Mouse (Mus musculus) large intestine, adult 2 months (tissue): ENCODE results near the gene Lrrc58. TPM values are rescaled to one million over a fixed set of nuclear protein-coding genes. Genes with fewer than 3 reads are reported as not detected.

Source experiments
- DNase-seq: peaks from one replicate; pipeline ENCODE4 v3.0.0-alpha.2; 2012; ENCODE audit warnings: low read depth, low spot score
- WGBS: fragments of 180-500 bp; shearing (Covaris S2); methylation state at CpG from one replicate; pipeline ENCODE4 v1.1.7; 2018; 5-methylcytosine and 5-hydroxymethylcytosine counted together
- polyA plus RNA-seq: library from polyadenylated mRNA; depleted of rRNA; stranded (reverse); fragments of >200 nt; gene quantifications from 2 replicates; pipeline ENCODE4 v1.2.3, GENCODE M21; 2012

Lrrc58 gene
- polyA plus RNA-seq, 1 experiment, result 4.2 TPM

GRCm38 (mm10) chr16:37865841-37866240, 2.3 kb upstream of the Lrrc58 start:
- WGBS, result 71% methylated on average over 9 of the region's 9 CpGs
- DNase-seq, result no peak

- WGBS, result under 1% methylated on average over 87 of the region's 87 CpGs
- DNase-seq, result no peak
Measured at GRCm38 (mm10) chr16:37868506-37869469, 599 bp downstream of the Lrrc58 start.

GRCm38 (mm10) chr16:37869470-37870231, 1.5 kb downstream of the Lrrc58 start:
- no peak for DNase-seq
- WGBS, result 4% methylated on average over 4 of the region's 4 CpGs

GRCm38 (mm10) chr16:37871112-37871715, 3.0 kb downstream of the Lrrc58 start:
- no peak for DNase-seq
- WGBS, result 49% methylated on average over 4 of the region's 4 CpGs

- no peak for DNase-seq
- WGBS, result 84% methylated on average over 4 of the region's 4 CpGs
Measured at GRCm38 (mm10) chr16:37874501-37875235, 6.5 kb downstream of the Lrrc58 start.

GRCm38 (mm10) chr16:37877406-37877805, 9.2 kb downstream of the Lrrc58 start:
- WGBS, result 93% methylated on average over 3 of the region's 3 CpGs
- DNase-seq, result no peak

GRCm38 (mm10) chr16:37878951-37879505, 10.8 kb downstream of the Lrrc58 start:
- no peak for DNase-seq
- WGBS, result 85% methylated on average over 7 of the region's 7 CpGs

GRCm38 (mm10) chr16:37879750-37880419, 11.7 kb downstream of the Lrrc58 start:
- no peak for DNase-seq
- 90% methylated on average over 4 of the region's 4 CpGs for WGBS

- 76% methylated on average over 2 of the region's 2 CpGs for WGBS
- DNase-seq, result no peak
Measured at GRCm38 (mm10) chr16:37881168-37881567, 13.0 kb downstream of the Lrrc58 start.

- 80% methylated on average over 3 of the region's 3 CpGs for WGBS
- DNase-seq, result no peak
Measured at GRCm38 (mm10) chr16:37888986-37889385, 20.8 kb downstream of the Lrrc58 start.

- 69% methylated on average over 2 of the region's 2 CpGs for WGBS
- DNase-seq, result no peak
Measured at GRCm38 (mm10) chr16:37892667-37893066, 24.5 kb downstream of the Lrrc58 start.

GRCm38 (mm10) chr16:37893381-37893780, 25.2 kb downstream of the Lrrc58 start:
- DNase-seq, result no peak
- WGBS, result 65% methylated on average over 6 of the region's 6 CpGs

GRCm38 (mm10) chr16:37893942-37894341, 25.8 kb downstream of the Lrrc58 start:
- DNase-seq, result no peak
- 84% methylated on average over 2 of the region's 2 CpGs for WGBS

GRCm38 (mm10) chr16:37898790-37899189, 30.6 kb downstream of the Lrrc58 start:
- DNase-seq, result no peak
- WGBS, result 79% methylated on average over 5 of the region's 5 CpGs

GRCm38 (mm10) chr16:37899357-37899756, 31.2 kb downstream of the Lrrc58 start:
- 16% methylated on average over 2 of the region's 2 CpGs for WGBS
- no peak for DNase-seq

- no peak for DNase-seq
Measured at GRCm38 (mm10) chr16:37901318-37901717, 33.1 kb downstream of the Lrrc58 start.

GRCm38 (mm10) chr16:37906456-37906855, 38.3 kb downstream of the Lrrc58 start:
- DNase-seq, result no peak
- WGBS, result 85% methylated on average over 3 of the region's 3 CpGs

More at GRCm38 (mm10) chr16:37901318-37901717, 33.1 kb downstream of the Lrrc58 start:
- 29% methylated on average over 11 of the region's 11 CpGs for WGBS

GRCm38 (mm10) chr16:37911086-37911485, 42.9 kb downstream of the Lrrc58 start:
- WGBS, result 30% methylated on average over 1 of the region's 1 CpGs
- no peak for DNase-seq
